Mouse (Mus musculus): ENCODE measurements around the gene Rps6kc1. TPM values are rescaled to one million over a fixed set of nuclear protein-coding genes. Genes with fewer than 3 reads are reported as not detected.

Gene Rps6kc1
- total RNA-seq, 2 experiments from 2014 or later, result 81.0 to 82.7 TPM

GRCm38 (mm10) chr1:190898899-190899575 is 12.5 kb downstream of the Rps6kc1 start:
- no peak for DNase-seq

DNA sequence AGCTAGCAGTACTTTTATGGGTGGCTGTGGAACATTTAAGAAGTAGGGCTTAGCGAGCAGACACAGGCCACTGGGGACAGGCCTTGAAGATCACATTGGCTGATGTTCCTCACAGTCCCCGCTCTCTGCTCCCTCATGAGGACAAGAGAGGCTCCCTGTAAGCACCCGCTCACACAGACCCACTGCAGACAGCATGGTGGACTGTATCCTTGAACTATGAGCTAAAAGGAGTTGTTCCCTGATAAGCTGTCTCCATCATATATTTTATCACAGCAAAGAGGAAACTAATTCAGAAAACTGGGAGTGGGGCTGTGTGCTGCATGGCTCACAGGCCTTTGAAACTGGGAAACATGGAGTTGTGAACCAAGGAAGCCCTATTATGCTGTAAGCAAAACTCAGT is 13.4 kb downstream of the Rps6kc1 start:
- no peak for DNase-seq

DNA sequence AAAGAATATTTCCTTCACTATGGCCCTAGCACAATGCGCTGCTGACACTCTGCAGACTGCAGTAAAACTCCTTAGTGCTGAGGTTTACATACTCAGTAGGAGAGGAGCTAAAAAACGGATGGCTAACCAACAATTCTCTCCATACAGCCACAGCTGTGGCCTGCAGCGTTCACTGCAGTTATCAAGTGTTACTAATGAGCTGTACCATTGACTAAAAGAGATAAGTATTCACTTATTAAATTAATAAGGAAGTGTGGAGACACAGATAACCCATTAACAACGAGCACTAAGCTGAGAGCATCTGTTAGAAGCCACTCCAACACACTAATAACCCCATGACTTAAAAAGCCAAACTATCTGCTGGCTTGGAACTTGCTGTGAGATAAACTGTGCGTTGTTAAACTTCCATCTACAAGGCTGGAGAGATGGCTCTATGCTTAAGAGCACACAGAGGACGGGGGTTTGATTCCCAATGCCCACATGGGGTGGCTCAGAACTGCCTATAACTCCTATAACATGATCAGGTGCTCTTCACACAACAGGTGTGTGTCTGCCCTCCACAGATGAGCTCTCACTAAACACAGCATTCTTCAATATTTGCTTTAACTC is 17.9 kb downstream of the Rps6kc1 start:
- no peak for DNase-seq

DNA sequence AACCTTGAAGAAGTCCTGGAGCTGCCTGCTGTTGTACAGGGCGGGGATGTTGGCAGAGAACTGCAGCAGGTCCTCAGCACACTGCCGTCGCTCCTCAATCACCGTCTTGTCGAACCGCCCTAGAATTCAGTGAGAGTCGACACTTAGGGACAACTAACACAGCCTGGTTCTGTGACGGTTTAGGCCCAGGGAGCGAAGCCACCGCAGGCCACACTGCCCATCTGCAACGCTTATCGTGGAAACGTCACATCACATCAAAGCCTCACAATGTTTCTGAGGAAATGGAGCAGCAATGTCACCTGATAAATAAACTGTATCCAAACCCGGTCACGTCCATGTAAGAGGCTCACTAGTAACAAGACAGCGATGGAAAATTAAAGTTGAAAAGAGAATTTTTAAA is 22.9 kb downstream of the Rps6kc1 start:
- DNase-seq, result no peak

DNA sequence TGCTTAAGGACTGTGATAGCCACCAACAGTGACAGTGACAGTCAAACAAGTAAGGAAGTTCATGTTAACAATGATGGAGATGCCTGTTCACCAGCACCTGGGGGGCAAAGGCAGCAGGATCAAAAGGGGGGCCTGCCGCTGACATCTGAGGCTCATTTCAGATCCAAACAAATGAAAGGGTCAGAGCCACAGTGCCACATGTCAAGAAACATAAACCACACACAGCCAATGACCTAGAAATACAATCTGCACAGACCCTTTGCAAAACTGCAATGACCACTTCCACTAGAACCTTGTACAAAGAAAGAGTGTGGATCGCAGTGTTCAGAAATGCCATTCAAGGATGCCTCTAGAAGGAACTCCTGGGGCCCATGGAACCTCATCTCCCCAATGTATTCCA is 23.5 kb downstream of the Rps6kc1 start:
- no peak for DNase-seq

DNA sequence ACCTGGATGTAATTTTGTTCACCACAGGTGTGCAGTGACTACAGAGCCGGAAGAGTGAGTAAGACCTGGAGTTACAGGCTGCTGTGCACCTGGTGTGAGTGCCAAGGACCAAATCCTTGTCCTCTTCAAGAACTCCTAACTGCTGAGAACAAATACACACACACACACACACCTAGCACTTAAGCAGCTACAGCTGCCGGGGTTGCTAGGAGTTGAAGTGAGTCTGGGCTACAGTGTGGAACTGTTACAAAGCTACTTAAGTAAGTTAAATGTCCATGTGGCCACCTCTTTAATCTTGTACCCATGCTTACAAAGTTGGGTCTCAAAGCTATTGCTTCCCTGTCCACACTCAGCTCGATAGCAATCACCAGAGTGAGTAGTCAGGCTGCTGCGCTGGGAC is 25.6 kb downstream of the Rps6kc1 start:
- DNase-seq, result no peak

- no peak for DNase-seq
Measured at GRCm38 (mm10) chr1:190881422-190881821, 30.1 kb downstream of the Rps6kc1 start.

- DNase-seq, result no peak
Measured at GRCm38 (mm10) chr1:190880638-190881037, 30.9 kb downstream of the Rps6kc1 start.

DNA sequence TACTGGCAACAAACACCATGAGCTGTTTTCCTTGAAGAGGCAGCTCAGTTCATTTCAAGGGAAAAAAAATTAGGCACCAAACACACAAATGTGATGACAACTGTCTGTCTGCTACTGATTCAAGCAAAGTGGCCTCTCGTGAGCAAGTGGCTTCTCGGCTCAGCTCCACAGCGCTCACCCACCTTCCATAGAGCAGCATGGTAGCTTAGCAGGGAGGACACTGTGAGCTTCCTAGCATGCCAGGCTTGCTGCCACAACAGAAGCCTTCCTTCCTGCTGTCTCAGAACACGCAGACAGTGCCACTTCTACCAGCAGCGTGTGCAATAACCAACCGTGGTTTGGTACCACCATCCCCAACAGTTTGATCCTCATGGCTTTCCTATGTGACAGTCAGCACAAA is 35.8 kb downstream of the Rps6kc1 start:
- DNase-seq, result peak; percentile 59 to 65

DNA sequence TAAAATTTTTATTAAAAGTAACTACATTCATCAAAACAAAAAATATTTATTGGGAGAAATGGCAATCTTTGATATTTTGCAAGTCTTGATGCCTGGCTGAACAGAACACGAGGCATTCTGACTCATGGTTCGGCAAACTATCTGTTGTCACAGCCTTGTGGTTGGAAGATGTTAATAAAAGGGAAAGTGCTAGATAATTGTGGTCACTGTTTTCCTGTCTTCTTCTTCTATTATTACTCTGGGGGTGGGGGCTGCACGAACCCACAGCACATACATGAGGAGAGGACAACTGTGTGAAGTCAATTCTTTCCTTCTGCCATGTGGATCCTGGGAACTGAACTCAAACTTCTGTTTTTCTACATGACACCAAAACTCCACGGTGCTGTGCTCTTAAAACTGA is 36.5 kb downstream of the Rps6kc1 start:
- DNase-seq, result no peak

- no peak for DNase-seq
Measured at GRCm38 (mm10) chr1:190871068-190871467, 40.5 kb downstream of the Rps6kc1 start.

GRCm38 (mm10) chr1:190869996-190870395 is 41.6 kb downstream of the Rps6kc1 start:
- no peak for DNase-seq

- DNase-seq, result peak in 1 of 2 experiments; percentile 19
Measured at GRCm38 (mm10) chr1:190868790-190869189, 42.8 kb downstream of the Rps6kc1 start.

DNA sequence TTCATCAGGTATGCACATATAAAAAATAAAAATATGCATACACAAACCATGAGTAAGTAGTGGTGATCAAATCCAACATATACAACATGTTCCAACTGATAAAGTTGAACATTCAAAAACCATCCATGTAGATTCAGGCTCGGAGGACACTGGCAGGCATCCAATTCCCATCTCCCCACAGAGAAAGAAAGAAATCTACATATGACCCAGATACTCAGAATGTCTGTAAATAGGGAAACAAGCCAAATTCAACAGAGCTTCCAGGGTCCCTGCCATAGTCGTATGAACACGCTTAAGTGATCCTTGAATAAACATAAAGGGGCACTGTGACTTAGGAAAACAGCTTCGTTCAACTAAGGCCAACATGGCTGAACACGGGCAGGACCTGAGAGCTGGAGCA is 49.9 kb downstream of the Rps6kc1 start:
- DNase-seq, result no peak

DNA sequence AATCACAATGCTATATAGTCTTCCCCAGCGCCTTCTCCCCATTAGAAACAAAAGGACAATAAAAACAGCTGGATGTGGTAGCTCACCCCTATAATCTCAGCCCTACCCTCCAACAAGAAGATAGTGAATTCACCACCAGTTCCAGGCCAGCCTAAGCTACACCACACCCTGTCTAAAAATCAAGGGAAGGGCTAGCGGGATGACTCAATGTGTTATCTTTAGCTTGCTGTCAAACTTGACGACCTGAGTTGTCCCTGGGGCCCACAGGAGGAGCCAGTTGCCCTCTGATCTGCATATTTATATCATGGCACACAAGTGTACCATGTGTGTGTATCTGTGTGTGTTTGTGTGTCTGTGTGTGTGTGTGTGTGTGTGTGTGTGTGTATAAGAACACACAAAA is 57.1 kb downstream of the Rps6kc1 start:
- DNase-seq, result no peak

DNA sequence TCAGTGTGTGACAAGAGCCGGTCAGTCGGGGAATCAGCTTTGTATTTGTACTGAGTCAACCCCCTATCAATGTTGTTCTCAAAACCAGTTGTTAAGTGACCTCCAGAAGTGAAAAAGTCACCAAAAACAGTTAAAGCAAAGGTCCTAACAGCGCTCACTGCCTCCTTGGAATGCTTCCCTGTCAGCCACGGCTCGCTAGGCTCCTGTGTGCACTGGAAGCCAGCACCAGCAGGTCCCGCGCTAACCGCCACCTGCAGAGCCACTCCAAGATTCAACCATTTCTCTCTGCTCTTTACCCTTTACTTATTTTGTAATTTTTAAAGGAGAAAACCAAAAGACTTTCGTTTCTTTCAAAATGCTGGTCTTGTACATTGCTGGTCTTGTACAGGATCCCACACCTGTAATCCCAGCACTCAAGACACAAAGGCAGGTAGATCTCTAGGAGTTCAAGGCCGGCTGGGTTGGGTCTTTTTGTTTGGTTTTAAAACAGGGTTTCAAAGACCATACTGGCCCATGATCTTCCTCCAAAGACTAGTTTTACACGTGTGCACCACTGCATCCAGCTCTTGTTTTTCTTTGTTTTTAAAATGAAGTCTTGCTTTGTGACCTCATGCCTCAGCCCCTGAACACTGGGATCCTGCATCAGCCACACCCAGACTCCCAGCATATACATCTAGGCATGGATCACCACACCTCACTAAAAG is 62.3 kb downstream of the Rps6kc1 start:
- no peak for DNase-seq

GRCm38 (mm10) chr1:190848676-190849075 is 62.9 kb downstream of the Rps6kc1 start:
- DNase-seq, result no peak

DNA sequence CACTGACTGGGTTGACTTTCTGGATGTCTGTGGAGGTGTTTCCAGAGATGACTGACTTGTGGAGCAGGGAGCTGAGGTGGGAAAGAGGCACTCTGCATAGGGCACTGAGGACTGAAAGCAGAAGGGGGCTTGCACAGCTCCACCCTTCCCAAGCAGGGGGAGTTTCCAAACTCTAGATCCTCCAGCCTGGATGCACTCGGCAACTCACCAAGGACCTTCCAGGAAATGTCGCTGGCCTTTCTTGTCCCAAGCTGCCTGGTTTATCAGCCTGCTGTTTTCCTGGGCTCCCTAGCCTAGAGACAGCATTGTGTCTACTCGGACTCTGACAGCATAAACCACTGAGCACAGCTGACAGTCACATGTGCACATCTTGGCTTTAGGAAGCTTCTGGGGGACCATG is 64.6 kb downstream of the Rps6kc1 start:
- no peak for DNase-seq

GRCm38 (mm10) chr1:190846074-190846730 is 65.4 kb downstream of the Rps6kc1 start:
- peak; percentile 15 to 21 for DNase-seq

DNA sequence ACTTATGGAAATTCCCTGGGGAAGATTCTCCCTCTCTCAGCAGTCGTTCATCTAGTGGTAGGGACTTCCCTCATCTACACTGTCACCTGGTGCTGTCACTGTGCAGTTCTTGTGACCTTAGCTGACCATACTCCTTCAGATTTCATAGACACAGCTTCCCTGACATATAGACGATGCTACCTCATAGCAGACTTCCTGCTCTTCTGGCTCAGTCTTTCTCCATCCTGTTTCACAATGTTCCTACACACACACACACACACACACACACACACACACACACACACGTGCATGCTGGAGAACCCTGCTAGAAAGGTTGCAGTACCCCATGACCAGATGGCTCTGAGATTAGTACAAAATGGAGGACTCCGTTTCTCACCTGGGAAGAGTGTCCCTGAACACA is 66.2 kb downstream of the Rps6kc1 start:
- DNase-seq, result no peak

GRCm38 (mm10) chr1:190844356-190844755 is 67.2 kb downstream of the Rps6kc1 start:
- no peak for DNase-seq

DNA sequence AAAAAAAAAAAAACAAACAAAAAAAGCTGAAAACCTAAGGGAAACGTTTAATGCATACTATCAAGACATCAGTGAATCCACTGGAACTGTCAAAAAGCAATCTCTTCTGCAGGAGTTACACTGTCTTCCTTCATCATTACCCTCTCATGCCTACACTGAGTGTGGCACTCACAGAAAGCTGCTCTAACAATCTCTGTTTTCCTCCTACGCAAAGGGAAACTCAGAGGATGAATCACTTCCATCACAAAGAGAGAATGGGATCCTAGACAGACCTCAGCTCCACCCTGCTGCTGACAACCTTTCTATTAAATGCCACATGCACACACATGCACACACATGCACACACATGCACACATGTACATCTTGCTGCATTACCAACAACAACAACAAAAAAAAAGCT is 75.5 kb downstream of the Rps6kc1 start:
- DNase-seq, result no peak

DNA sequence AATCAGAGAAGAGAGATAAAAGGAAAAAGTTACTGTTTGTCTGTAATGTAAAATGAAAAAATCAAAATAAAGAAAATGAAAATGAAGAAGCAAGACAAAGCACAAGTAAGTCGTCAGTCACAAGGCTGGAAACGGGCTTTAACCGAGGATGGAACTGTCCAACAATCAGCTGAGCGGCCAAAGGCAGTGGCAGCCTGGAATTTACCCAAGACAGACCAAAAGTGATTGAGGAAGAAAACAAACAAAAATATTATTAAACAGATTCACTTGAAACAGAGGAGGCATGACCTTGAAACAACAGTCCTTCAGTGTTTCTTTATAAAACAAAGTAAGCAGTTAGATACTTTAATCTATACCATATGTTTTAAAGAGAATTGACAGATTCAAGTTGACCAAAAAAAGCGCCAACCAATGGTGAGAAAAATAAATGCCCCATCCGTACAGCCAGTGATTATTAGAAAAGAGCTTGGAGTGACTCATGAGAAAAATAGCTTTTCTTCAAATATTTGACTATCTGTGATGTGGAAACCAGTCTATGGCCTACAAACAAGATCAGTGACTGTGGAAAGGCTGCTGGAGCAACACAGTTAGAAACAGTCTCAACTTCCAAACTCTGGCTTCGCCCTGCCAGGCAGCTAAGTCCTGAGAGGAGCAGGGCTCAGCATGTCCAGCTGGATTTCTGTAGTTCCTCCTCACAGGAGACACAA is 77.2 kb downstream of the Rps6kc1 start:
- no peak for DNase-seq
